Mouse (Mus musculus): ENCODE results near the gene Prkcd.

The Prkcd gene

DNA sequence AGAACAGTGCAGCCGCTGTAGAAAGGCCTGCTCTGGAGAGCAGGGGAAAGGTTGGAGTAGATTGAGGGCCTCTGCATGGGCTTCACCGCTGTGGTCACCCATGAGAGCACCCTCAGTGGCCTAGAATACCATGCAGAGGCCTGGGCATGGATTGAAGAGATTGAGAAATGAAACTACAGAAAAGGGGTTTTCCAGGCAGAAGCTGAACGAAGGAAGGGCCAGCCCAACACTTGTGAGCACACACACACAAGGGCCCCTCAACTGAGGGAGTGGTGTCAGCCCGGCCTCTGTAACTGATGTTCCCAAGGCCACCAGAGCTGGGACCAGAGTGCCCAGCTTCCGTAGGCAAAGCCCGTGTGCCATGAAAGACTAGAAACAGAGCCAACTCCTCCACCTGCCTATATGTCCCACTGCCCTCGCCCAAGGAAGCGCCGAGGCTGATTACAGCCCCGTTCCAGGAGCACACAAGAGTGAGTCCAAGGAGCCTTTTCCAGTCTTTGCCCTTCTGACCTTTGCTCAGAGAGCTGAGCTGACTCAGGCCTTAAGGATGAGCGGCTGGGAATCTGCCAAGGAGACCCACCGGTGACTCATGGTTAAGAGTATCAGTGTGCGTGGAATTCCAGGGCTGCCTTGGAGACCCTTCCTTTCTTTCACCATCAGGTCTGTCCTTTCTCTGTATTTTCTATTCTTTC lies 9.4 kb upstream of the Prkcd start:
- no peak for DNase-seq (ENCODE audit: extremely low spot score, low spot score)

DNA sequence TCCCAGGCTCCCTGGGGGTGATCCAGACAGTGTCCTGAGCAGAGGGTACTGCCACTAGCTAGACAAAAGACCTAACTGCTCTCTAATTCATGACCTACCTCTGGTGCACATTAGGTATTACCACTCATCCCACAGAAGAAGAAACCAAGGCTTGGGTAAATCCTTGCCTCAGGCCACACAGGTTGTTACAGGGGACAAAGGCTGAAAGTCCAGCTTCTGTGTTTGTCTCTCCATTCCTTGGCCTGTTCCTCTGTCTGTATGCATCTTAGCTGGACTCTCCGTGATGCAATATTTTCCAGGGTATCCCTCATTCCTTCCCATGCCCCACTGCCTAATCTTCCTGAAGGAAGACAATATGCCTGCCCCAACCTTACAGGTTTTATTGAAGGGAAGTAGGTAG lies 8.4 kb upstream of the Prkcd start:
- DNase-seq (ENCODE audit: extremely low spot score, low spot score): no peak

DNA sequence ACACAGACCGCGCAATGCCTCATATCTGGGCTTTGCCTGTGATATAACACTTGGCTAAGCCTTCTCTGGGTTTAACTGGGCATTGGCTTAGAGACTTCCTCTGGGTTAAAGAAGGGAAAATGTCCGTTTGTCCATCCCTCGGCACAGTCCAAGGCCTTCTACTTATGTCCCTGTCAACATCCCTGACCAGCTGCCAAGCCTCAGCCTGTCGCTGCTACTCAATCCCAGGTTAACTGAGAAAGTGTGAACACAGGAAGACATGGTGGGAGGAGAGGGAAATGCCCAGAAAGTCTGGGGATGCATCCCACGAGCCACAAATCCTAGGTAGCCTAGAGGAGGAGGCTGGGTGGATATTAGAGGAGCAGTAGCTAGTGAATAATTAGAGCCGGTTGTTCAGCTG lies 7.7 kb upstream of the Prkcd start:
- DNase-seq (ENCODE audit: extremely low spot score, low spot score): no peak

DNA sequence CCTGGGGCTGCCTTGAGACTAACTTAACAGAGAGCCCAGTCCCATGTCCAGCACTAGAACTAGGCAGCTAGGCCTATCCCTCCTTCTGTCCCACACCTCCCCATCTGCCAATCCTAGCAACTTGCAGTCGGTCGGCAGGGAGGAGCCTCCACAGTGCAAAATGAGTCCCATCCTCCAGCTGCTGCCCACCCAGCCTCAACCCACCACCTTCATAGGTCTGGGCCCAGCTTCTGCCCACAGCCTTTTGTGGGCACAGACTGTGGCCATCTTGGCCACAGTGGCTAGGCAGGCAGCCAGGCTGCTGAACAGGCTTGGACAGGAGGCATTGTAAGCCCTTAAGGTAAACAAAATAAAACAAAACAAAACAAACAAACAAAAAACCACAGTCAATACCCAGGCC lies 5.8 kb upstream of the Prkcd start:
- no peak for DNase-seq (ENCODE audit: extremely low spot score, low spot score)

DNA sequence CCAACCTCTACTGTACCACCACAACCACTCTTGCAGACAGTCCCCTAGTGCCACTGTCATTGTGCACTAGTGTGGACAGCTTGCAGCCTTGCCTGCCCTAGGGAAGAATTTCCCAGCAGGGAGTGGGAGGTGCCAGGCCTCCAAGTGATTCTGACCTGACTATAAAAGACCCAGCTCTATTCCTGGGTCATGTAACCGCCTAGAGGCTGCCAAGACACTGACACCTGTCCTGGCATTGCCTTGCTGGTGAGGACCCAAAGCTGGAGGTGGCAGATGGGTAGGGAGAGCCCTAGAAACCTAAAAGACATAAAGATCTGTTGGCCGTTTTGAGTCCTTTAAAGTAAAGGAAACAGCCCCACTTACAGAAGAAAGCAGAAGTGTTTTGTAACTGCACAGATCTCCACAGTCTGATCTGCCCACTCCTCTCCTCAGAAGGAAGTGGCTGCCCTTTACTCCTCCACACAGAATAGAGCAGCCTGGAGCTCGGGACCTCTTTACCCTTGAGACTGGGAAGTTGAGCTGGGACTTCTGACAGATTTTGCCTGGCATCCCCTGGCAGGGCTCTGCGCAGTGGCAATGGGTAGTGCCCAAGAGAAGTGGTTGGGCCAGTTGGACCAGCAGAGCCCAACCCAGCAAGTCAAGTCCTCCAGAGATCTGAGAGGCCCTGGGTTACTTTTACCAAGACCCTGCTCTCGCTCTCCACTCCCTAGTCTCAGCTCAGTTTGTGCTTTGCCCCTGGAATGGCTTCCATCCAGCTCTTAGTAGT lies 5.0 kb upstream of the Prkcd start:
- no peak for DNase-seq (ENCODE audit: extremely low spot score, low spot score)

DNA sequence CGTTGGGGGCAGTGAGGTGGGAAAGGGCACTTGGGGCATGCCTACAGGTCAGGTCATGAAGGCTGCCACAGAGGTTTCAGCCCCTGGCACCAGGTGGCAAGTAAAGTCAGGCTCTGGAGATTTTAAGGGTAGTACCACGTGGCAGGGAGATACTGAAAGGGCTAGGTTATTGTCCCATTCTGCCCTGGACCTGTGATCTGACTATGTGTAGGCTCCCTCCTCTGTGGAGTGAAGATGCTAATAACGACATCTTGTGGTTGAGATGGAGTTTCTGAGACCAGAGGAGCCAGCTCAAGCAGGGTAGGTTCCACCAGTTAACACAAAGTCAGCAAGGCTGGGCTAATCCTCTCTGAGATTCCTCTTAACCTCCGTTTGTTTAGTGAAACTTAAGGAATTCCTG lies 3.8 kb upstream of the Prkcd start:
- no peak for DNase-seq (ENCODE audit: extremely low spot score, low spot score)

DNA sequence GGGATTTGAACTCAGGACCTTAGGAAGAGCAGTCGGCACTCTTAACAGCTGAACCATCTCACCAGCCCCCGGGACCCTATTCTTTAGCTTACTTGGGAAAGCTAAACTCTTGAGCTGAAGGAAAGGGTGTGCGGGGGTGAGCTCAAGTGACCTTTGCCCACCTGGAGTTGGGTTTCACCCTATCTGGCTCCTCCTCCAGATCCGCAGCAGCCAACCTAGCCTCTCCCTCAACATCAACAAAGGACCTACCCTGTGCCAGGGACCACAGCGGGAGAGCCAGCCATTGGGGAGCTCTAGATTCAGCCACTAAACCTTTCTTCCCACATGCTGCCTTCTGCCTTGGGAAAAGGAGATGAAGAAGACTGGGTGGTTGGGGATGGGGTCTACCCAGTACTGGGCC lies 2.2 kb upstream of the Prkcd start:
- no peak for DNase-seq (ENCODE audit: extremely low spot score, low spot score)

DNA sequence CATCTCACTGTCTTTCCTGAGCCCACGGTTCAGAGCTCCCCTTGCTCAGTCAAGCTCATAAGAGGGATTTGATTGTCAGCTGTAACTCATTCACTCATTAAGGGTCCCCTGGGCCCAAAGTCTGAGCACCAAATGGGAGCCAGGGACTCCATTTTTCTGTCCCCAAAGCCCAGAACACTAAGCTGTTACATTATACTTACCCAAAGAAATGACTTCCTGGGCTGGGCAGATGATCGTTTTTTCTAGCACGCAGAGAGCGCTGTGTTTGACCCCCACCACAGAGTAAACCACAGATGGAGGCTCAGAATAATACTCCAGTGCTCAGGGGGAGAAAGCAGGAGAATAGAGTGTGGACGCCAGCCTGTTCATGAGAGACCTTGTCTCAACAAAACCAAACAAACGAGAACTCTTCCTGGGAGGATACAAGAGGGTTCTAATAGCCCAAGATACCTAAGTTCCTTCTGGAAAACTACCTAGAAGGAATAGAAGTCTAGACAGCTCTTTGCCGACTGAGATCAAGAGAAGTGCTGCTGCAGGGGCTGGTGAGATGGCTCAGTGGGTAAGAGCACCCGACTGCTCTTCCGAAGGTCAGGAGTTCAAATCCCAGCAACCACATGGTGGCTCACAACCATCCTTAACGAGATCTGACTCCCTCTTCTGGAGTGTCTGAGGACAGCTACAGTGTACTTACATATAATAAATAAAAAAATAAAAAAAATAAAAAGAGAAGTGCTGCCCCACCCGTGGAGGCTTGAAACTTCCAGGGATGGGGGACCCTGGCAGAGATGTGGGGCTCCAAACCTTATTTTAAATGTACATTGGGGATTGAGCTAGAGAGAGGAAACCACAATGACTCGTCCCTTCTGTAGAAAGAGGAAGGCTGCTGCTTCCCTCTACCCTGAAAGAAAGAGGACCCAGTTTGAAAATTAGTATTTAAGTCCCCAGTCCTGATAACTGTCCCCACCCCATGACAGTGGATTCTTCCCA lies 1.0 kb upstream of the Prkcd start:
- no peak for DNase-seq (ENCODE audit: extremely low spot score, low spot score)

DNA sequence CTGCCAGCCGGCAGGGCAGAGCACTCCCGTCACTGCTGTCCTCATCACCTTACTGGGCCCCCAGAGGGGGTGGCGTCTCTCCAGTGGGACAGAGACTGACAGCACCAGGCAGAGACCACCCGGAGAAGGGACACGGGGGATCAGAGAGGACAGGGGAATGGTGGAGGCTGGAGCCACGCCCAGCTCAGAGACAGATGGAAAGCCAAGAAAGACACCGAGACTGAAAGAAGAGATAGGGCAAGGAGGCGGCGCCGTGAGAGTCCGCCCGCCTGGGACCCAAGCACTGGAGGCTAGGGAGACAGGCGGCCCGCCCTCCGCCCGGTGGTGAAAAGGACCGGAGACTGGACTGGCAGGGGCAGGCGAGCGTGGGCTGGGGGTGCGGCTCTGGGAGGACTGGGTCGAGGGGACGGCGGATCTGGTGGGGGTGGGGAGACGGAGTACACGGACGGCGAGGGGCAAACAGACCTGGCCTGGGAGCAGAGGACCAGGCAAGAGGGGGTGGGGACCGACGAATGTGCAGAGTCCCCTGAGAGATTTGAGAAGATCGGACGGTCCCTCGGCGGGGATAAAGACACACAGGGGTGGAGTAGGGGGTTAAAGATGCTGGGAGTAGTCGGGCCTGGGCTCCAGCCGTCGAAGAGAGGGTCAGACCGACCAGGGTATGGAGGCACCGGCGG lies 741 bp downstream of the Prkcd start:
- peak; percentile 61 for DNase-seq (ENCODE audit: extremely low spot score, low spot score)

DNA sequence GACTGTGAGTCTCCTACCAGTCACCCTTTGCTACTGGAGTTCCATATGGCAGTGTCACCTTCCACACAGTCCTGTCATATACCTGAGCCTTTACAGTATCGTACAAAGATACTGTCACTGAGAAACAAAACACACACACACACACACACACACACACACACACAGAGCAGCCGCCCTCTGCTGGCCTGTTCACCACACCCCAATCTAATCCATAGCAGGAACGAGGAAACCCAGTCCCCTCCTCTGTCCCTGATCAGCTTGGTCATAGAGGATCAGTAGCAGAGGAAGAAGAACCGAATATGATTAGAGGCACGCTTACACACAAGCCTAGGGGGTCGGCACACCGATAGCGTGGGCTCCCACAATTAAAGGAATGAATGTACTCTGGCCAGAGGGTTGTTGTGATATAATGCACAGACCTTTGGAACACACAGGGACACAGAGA lies 1.7 kb downstream of the Prkcd start:
- DNase-seq (ENCODE audit: extremely low spot score, low spot score): no peak

DNA sequence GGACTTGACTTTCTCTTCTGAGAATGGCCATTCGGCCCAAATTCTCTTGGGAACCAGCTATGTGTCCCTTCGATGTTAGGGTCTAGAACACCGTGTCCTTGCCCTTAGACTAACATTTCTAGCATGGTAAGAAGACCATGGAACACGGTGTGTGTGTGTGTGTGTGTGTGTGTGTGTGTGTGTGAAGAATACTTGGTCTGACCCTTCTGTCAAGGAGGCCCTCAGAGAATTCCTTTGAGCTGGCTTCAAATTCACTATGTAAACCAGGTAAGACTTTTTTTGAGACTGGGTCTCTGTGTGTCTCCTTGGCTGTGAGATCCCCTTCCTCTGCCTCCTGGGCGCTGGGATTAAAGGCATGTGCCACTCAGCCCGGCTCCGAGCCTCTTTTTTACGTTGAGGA lies 3.5 kb downstream of the Prkcd start:
- DNase-seq (ENCODE audit: extremely low spot score, low spot score): no peak

DNA sequence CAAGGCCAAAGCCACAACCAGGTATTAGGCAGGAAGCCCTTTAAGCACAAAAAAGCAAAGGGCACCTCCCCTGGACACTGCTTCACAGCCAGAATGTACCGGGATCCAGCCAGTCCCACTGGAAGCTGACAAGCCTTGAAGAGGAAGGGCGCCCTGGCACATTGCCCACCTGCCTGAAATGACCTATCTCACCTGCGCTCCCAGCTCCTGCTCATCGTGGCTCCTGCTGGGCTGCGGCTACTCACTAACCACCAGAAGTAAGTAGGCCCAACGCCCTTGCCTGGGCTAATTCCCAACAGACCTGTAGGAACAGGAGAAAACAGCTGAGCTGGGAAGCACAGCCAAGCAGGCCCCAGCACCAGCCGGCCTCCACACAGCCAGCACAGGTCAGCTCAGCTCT lies 3.9 kb downstream of the Prkcd start:
- DNase-seq (ENCODE audit: extremely low spot score, low spot score): no peak

DNA sequence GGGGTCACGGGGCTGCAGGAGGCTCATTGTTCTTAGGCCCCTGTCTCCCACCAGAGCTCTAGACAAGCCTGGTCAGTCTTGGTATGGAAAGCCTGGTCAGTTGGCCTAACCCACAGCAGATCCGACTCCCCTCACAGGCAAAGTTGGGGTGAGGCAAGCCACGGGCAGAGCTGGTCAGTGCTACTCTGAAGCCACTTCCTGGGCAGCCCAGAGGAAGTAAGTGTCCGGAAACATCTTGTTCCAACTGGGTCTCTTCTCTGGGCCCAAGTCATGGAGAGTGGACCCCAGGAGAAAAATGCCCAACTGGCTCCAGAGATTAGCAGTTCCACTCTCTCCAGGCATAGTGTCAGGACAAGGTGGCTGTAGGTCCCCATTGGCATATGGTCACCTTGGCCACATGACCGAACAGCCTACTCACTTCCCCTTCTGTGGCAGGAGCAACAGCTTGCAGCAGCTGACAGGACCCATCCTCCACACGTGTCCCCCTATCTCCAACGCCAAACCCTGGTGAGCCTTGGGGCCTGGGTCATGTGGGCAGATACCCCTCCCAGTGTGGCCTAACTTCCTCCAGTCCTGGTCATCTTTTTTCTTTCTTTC lies 5.9 kb downstream of the Prkcd start:
- DNase-seq (ENCODE audit: extremely low spot score, low spot score): no peak

DNA sequence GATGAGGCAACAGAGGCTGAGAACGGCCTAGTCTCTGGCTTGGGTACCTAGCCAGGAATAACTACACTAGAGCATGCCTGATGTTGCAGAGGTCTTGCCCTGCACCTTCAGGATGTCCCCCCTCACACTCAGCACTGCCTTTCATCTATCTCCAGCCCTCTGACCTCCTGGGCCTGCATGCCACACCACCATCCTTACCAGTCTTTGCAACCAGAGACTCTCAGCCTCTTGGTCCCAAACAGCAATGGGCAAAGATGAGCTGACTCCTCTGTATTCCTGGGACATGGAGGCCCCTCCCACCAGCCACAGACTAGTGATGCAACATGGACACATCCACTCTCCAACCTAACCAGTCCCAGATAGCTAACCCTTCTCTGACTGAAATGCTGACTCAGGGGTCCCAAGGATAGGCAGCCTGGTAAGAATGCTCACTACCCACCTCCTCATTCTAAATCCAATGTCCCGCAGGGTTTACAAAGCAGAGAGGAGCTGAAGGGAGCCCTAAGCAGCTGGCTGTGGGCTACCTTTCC lies 7.2 kb downstream of the Prkcd start:
- no peak for DNase-seq (ENCODE audit: extremely low spot score, low spot score)

DNA sequence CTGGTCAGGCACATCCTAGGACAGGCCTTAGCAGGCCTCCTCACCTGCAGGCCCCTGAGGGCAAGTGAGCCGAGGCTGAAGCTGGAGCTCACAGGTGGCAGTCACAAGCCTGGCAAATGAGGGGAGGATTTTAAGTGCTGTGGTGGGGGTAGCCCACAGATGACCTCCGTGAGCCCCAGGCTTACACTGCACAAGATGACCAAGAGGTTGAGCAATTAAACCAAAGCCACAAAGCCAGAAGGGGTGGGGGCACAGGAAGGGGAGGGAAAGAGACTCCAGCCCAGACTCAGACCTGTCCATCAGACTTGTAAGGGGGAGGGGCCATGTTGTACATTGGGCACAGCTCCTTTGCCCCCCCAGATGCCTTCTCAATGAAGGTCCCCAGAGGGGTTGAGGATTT lies 9.3 kb downstream of the Prkcd start:
- DNase-seq (ENCODE audit: extremely low spot score, low spot score): no peak

DNA sequence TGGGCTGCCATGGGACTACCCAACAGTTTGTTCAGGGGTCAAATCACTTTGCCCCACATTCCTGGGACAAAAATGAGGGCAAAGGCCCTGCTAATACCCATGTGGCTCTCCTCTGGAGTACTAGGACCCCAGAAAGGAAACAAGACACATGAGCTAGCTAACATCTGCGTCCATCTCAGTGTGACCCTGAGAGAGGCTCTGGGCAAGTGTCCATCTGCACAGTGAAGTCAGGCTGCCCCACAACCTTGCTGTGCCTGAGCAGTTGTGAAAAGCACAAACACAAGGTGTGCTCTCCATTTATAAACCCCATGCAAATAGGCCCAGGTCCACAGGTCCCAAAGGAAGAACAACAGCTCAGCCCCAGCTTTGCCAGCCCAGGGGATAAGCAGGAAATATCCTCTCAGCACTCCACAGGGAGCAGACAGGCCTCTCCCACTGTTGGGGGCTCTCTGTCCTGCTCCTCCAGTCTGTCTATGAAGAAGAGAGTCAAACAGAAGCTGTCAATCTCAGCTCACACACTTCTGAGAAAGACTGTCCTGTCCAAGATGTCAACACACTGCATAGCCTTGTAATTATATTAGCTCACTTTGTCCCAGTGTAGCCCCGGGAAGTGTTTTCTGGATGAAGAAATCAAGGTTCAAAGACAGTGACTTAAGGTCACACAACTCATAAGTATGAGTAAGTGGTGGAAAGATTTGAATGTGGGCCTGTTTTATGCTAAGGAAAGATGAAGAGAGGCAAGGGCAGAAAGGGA lies 12.9 kb downstream of the Prkcd start:
- DNase-seq (ENCODE audit: extremely low spot score, low spot score): no peak

DNA sequence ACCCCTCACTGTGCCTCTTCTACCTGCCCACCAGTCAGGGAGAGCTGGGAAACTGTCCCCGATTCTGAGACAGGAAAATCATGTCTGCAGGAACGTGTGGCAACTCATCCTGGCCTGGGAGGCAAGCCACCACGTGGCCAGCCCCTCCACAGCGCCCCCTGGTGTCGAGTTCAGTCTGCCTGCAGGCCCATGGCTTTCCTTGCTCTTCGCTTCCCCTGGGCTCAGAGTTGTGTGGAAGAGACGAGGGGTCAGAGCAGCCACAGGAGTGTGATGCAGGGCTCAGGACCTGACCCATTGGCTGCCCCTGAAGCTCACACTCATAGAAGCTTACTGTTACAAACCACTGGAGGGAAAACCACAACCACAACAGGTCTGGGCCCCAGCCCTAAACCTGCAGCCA lies 13.5 kb downstream of the Prkcd start:
- DNase-seq (ENCODE audit: extremely low spot score, low spot score): peak; percentile 82

DNA sequence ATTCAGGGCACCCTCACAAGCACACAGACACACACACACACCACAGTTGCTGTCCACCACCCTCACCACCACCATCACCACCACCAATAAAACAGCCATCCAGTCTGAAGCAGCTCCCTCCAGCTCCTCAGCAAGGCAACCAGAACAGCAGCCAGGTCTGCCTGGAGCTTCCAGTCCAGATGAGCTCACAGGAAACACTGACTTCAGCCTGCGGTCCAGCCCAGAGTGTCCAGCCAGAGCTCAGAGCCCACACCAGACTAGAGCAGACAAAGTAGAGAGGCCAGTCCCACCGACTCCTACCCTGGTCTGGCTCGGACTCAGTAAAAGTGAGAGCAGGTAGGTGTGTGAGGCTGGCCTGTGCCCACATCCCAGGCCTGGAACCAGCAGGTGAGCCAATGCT lies 15.1 kb downstream of the Prkcd start:
- no peak for DNase-seq (ENCODE audit: extremely low spot score, low spot score)

DNA sequence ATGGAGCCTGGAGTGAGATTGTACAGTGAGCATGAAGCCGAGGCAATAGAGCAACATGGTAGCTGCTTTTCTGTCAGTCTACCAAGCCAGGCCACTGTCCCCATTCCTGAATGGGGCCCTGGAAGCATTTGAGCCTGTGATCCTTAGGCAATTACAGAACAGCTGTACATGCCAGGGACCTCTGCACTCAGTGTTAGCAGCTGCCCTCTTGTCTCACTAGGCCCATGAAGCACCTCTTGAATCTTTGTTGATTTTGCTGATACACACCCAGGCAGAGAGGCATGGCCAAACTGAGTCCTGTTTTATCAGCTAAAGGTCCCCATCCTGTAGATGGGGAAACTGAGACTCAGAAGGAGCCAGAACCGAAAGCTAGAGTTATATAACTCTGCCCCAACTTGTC lies 15.7 kb downstream of the Prkcd start:
- no peak for DNase-seq (ENCODE audit: extremely low spot score, low spot score)

DNA sequence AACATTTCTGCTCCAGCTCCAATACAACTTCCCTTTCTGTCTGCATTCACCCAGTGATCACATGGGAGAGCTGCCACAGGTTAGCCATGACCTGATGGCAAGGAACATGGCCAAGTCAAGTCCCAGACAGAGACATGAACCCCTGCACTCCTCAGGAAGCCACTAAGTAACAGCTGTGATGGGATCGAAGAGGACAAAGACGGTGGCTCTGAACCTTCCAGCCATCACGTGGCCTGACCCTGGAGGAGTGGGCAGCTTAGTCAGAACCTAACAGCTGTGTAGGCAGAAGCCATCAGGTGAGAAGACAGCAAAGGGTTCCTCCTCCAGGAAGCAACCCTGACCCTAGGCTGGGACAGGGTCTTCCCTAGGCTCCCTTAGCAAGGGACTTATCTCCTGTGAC lies 16.5 kb downstream of the Prkcd start:
- no peak for DNase-seq (ENCODE audit: extremely low spot score, low spot score)

Data from neural tube, embryonic 10.5 days (tissue).